Mouse (Mus musculus): ENCODE results near the gene Arhgap45. TPM values are rescaled to one million over a fixed set of nuclear protein-coding genes. Genes with fewer than 3 reads are reported as not detected.

Gene Arhgap45
- polyA plus RNA-seq, 1 experiment from 2014 or later = 9.1 TPM

DNA sequence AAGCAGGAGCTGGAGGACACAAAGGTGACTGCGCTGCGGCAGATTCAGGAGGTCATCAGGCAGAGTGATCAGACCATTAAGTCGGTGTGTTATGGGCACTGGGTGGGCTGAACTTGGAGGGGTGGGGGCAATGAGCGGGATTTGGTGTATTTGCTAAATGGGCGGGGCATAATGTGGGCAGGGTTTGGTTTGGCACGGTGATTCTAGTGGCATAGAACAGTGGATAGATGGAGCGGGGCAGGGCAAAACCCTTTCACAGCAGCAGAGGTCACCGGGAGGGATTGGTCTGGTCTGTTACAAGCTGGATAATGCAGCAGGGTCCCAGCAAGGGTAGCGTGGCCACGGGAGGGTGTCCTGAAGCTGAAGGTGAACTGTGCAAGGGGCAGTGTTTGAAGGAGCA is 9.0 kb downstream of the Arhgap45 start:
- H3K4me1 ChIP-seq = peaks cover 11% of the 10 kb centered on the region; the same call in 1 of the 2 replicates
- WGBS = 67% methylated on average over 10 of the region's 10 CpGs
- no peak for ATAC-seq (ENCODE audit: insufficient read depth, low FRiP score, low read depth)

DNA sequence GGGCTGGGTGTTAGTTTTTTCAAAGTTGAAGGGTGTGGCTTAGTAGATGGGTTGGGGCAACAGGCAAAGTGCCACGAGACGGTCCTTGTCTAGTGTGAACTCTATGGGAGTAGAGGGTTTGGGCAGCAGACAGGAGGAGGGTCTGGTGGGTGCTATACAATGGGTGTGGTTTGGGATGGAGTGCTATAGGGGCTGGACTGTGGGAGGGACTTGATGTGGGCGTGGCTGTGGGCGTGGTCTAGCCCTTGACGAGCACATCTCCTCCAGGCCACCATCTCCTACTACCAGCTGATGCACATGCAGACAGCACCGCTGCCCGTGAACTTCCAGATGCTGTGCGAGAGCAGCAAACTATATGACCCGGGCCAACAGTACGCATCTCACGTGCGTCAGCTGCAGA is 9.4 kb downstream of the Arhgap45 start:
- Histone ChIP-seq H3K36me3 (no peaks in the 10 kb centered on the region), H3K27ac (no peak overlapping the region), H3K27me3 (replicated peaks) (no peaks in the 10 kb centered on the region), H3K4me1 (0 out of 2 replicates have a peak, but pooled peaks cover 8% of the 10 kb centered on the region), H3K9me3 (no peaks in the 10 kb centered on the region), H3K4me3 (replicated peaks) (no peak overlapping the region), H3K9ac (no peak overlapping the region), H3K4me2 (no peak overlapping the region)
- no peak for ATAC-seq (ENCODE audit: insufficient read depth, low FRiP score, low read depth)
- 62% methylated on average over 12 of the region's 12 CpGs for WGBS

More for the DNA sequence above, 9.0 kb downstream of the Arhgap45 start:
- H3K9ac ChIP-seq = no peak overlapping the region
- no peak overlapping the region for H3K4me3 ChIP-seq (replicated peaks)
- no peaks in the 10 kb centered on the region for H3K36me3 ChIP-seq
- H3K9me3 ChIP-seq = no peaks in the 10 kb centered on the region
- H3K27ac ChIP-seq = no peak overlapping the region
- no peak overlapping the region for H3K4me2 ChIP-seq
- no peaks in the 10 kb centered on the region for H3K27me3 ChIP-seq (replicated peaks)

DNA sequence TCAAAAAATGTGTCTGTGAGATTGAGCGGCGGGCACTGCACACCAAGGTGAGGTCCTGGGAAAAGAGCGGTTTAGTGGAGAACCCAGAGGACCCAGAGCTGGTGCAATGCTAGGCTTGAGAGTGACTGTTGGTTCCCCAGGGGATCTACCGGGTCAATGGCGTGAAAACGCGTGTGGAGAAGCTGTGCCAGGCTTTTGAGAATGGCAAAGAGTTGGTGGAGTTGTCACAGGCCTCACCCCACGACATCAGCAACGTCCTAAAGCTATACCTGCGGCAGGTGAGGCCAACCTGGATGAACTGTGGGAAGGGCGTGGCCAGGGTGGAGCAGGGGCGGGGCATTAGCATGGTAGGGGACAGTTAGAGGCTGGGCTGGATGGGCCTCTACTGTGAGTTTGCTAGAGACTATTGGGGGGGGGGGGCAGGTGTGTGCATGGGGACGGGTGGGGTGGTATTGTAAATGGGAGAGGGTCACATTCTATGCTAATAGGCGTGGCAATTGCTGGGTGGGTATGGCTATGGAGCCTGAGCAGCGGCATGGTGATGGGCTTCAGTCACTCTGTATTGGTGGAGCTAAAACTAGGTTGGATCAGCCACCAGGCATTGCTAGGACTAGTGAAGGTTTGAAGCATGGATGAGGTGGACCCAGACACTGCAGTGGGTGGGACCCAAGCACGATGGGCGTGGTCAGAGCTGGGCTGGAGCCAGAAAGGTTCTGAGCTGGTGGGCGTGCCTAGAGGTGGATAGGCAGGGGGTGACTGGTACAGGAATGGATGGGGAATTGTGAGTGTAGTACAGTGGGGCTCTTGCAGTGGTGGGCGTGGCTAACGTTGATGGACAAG is 11.4 kb downstream of the Arhgap45 start:
- no peak overlapping the region for H3K9ac ChIP-seq
- H3K27me3 ChIP-seq (replicated peaks) = no peaks in the 10 kb centered on the region
- no peak overlapping the region for H3K4me3 ChIP-seq (replicated peaks)
- ATAC-seq (ENCODE audit: insufficient read depth, low FRiP score, low read depth) = 0 out of 2 replicates have a peak, but pooled peaks have one; percentile 34
- H3K4me2 ChIP-seq = no peak overlapping the region
- H3K9me3 ChIP-seq = no peaks in the 10 kb centered on the region
- 71% methylated on average over 20 of the region's 20 CpGs for WGBS
- no peaks in the 10 kb centered on the region for H3K36me3 ChIP-seq
- H3K4me1 ChIP-seq = peaks cover 14% of the 10 kb centered on the region
- H3K27ac ChIP-seq = no peak overlapping the region

DNA sequence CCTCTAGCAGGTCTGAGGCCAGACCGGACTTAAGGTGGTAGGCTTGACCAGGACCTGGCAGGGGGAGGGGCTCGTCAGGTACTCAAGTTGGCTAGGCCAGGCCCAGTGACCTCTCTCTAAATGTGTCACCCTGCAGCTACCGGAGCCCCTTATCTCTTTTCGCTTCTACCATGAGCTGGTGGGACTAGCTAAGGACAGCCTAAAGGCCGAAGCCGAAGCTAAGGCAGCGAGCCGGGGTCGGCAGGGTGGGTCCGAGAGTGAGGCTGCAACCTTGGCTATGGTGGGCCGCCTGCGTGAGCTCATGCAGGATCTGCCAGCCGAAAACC is 12.0 kb downstream of the Arhgap45 start:
- Histone ChIP-seq H3K27ac (no peak overlapping the region), H3K9me3 (no peaks in the 10 kb centered on the region), H3K27me3 (replicated peaks) (no peaks in the 10 kb centered on the region), H3K36me3 (no peaks in the 10 kb centered on the region), H3K4me2 (no peak overlapping the region), H3K9ac (no peak overlapping the region), H3K4me3 (replicated peaks) (no peak overlapping the region), H3K4me1 (peaks cover 19% of the 10 kb centered on the region)
- WGBS = 93% methylated on average over 13 of the region's 13 CpGs
- no peak for ATAC-seq (ENCODE audit: insufficient read depth, low FRiP score, low read depth)

DNA sequence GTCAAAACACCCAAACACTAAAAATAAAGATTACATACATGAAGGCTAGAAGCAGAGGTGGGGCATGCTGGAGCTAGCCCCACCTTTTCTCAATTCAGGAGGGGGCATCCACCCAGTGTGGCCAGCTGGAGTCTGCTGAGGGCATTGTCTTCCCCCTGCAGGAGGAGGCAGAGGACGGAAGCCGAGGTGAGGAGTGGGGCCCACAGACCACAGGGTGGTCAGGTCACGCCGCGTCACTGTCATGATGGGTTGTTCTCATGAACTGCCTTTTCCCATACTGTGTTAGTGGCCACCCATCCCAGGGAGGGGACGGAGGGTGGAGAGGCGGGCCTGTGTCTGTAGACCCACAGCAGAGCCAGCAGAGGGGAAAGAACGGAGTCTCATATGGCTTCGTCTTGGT is 13.7 kb downstream of the Arhgap45 start:
- H3K27ac ChIP-seq = no peak overlapping the region
- ATAC-seq (ENCODE audit: insufficient read depth, low FRiP score, low read depth) = no peak
- no peaks in the 10 kb centered on the region for H3K9me3 ChIP-seq
- H3K4me3 ChIP-seq (replicated peaks) = no peak overlapping the region
- H3K36me3 ChIP-seq = peaks cover under 1% of the 10 kb centered on the region; the same call in 1 of the 2 replicates
- H3K9ac ChIP-seq = no peak overlapping the region
- no peak overlapping the region for H3K4me2 ChIP-seq
- peaks cover 23% of the 10 kb centered on the region for H3K4me1 ChIP-seq
- WGBS = 88% methylated on average over 7 of the region's 9 CpGs
- no peaks in the 10 kb centered on the region for H3K27me3 ChIP-seq (replicated peaks)

DNA sequence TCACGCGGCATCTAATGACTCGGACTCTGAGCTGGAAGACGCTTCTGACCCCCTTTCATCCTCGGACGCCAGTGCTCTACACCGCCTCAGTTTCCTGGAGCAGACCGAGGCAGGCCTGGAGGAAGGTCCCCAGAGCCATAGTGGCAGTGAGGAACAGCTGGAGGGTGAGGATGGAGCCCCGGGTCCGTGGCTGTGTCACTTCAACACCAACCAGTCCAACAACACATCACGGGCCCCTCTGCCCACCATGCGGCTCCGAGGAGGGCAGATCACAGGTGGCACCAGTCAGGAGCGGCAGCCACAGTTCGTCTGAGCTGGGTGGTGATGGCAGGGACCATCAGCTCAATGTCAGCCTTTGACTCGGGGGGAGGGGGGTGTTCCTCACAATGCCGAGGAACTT is 14.3 kb downstream of the Arhgap45 start:
- Histone ChIP-seq H3K27ac (no peak overlapping the region), H3K9me3 (no peaks in the 10 kb centered on the region), H3K4me1 (peaks cover 23% of the 10 kb centered on the region), H3K27me3 (replicated peaks) (no peaks in the 10 kb centered on the region), H3K4me2 (no peak overlapping the region), H3K4me3 (replicated peaks) (no peak overlapping the region), H3K36me3 (peaks cover 6% of the 10 kb centered on the region), H3K9ac (no peak overlapping the region)
- ATAC-seq (ENCODE audit: insufficient read depth, low FRiP score, low read depth) = no peak
- 82% methylated on average over 17 of the region's 17 CpGs for WGBS

DNA sequence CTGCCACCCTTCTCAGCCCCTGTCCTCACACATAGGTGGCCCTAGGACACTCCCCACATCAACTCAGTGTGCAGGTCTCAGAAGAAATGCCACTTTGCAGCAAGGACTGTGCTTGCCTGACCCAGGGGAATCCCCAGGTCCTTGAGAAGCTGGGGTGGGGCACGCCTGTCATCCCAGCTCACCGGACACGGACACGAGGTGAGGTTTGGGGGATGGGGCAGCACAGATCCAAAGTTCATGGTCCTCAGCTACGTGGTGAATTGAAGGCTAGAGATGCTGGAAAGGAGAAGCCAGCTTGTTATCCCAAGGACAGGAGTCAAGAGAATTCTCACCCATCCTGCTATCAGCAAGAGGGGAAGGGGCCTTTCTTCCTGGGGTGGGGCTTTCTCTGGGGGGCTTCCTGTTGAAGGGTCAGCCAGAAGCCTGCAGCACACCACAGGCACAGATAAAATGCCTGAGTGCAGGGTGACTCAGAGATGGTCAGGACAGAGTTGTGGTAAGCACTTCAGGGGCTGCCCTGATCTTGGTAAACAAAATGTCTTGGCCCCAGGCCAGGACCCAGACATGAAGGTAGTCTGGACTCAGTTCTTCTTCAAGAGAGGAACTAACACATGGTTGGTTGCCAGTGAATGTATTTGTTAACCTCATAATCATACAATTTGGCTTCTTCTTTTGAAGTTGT is 16.5 kb downstream of the Arhgap45 start:
- no peak overlapping the region for H3K9ac ChIP-seq
- WGBS = 32% methylated on average over 5 of the region's 5 CpGs
- H3K27me3 ChIP-seq (replicated peaks) = no peaks in the 10 kb centered on the region
- H3K9me3 ChIP-seq = no peaks in the 10 kb centered on the region
- no peak overlapping the region for H3K4me3 ChIP-seq (replicated peaks)
- H3K4me2 ChIP-seq = 0 out of 2 replicates have a peak overlapping the region, but pooled peaks have one; percentile 16
- H3K4me1 ChIP-seq = peaks cover 25% of the 10 kb centered on the region
- peak; percentile 38; the same call in 1 of the 2 replicates for ATAC-seq (ENCODE audit: insufficient read depth, low FRiP score, low read depth)
- peak overlapping the region; percentile 86 for H3K27ac ChIP-seq
- H3K36me3 ChIP-seq = peaks cover 28% of the 10 kb centered on the region

DNA sequence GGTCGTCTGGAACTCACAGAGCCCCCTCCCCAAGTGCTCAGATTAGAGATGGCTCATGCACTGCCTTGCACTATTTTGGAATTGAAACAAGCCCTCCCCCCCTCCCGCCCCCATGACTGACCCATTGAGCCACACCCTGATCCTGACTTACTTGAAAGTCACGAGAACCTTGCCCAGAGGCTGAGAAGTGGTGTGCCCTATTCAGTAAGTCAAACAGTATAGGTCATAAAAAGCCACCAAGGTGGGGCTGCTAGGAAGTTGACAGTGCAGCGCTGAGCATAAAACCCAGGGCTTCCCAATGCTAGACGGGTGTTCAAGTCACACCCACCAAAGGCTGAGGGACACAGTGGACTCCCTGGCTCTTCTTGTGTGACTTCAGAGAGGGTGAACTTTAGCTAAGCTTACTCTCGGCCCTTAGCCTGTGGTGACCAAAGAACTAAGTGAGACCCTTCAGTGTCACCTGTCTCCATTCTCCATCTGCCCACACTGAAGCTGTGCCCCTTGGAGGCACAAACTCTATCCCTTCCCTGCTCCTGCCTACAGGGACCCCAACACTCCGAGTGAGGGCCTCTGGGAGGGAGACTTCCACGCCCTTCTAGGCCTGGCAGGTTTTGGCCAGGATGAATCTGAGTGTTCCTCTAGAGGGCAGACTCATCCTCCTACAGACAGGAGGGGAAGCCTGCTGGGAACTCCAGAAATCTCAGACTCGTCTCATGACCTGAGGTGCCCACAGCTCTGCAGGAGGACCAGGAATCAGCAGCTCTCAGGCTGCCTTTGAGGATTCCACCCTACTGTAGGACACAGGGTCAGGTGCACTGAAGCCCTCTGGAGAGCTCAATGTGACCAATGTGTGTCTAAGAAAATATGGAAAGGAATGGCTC is 17.3 kb downstream of the Arhgap45 start:
- H3K4me1 ChIP-seq = peaks cover 33% of the 10 kb centered on the region
- H3K27me3 ChIP-seq (replicated peaks) = no peaks in the 10 kb centered on the region
- no peak overlapping the region for H3K4me2 ChIP-seq
- no peak overlapping the region for H3K4me3 ChIP-seq (replicated peaks)
- H3K27ac ChIP-seq = peak overlapping the region; percentile 86
- WGBS = 25% methylated on average over 9 of the region's 9 CpGs
- peak; percentile 19; the same call in 1 of the 2 replicates for ATAC-seq (ENCODE audit: insufficient read depth, low FRiP score, low read depth)
- no peak overlapping the region for H3K9ac ChIP-seq
- peaks cover 30% of the 10 kb centered on the region for H3K36me3 ChIP-seq
- no peaks in the 10 kb centered on the region for H3K9me3 ChIP-seq

DNA sequence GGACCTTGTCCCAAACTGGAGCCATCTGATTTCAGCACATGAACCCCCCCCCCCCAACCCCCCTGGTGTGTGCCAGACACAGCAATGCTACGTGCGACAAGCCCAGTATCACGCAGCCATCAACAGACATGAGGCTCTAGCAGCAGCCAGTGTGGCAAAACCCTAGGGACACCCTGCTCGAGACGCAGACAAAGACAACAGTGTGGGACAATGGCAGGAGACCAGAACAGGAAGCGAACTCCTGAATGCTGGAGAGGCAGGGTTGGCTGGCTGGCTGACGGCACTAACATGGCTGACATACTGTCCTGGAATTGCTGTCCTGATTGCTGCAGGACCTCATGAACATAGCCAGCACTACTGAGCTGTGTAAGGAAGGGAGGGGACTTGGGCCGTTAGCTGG is 18.7 kb downstream of the Arhgap45 start:
- Histone ChIP-seq H3K4me1 (peaks cover 34% of the 10 kb centered on the region), H3K9ac (no peak overlapping the region), H3K4me2 (no peak overlapping the region), H3K36me3 (peaks cover 30% of the 10 kb centered on the region), H3K9me3 (no peaks in the 10 kb centered on the region), H3K4me3 (replicated peaks) (no peak overlapping the region), H3K27me3 (replicated peaks) (no peaks in the 10 kb centered on the region), H3K27ac (peak overlapping the region; percentile 16; the same call in 1 of the 2 replicates)
- ATAC-seq (ENCODE audit: insufficient read depth, low FRiP score, low read depth) = no peak
- WGBS = 88% methylated on average over 8 of the region's 8 CpGs

DNA sequence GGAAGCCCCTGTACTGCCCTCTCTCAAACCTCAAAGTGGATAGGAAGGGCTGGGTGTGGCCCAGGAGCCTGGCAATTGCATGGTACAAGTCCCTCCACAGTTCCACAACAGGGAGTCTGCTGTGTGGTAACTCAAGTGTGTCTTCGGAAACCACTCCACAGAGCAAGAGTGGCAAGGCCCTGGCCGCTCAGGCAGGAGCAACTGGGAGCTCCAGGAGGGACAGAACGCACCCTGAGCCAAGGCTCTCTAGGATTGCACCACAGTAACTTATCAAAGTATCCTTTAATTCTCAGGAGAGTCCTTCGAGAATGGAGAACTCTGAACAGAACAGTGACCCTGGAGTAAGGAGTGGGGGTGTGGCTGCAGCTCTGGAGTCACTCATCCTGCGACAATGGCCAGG is 19.2 kb downstream of the Arhgap45 start:
- Histone ChIP-seq H3K4me1 (peaks cover 34% of the 10 kb centered on the region), H3K27ac (peak overlapping the region; percentile 16; the same call in 1 of the 2 replicates), H3K27me3 (replicated peaks) (no peaks in the 10 kb centered on the region), H3K9me3 (no peaks in the 10 kb centered on the region), H3K4me3 (replicated peaks) (no peak overlapping the region), H3K4me2 (no peak overlapping the region), H3K9ac (no peak overlapping the region), H3K36me3 (peaks cover 30% of the 10 kb centered on the region)
- ATAC-seq (ENCODE audit: insufficient read depth, low FRiP score, low read depth) = no peak
- 92% methylated on average over 5 of the region's 5 CpGs for WGBS

DNA sequence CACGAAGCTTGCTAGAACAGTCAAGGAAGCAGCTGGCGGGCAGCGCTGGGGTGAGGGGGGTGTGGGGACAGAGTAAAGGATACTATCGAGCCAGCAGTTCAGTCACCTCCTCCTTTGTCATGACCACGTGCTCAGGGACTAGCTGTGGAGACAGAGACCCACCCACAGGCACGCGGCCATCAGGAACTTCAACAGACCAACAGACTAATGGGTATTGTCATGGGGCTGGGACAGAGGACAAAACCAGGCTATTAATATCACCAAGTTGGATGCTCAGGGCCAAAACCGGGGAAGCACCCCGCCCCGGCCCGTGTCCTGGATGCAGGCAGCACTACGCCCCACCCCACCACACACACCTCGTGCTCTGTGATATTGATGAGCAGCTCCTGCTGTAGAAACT is 20.4 kb downstream of the Arhgap45 start:
- H3K36me3 ChIP-seq = peaks cover 30% of the 10 kb centered on the region
- H3K9ac ChIP-seq = no peak overlapping the region
- no peak overlapping the region for H3K4me2 ChIP-seq
- 90% methylated on average over 13 of the region's 13 CpGs for WGBS
- no peak overlapping the region for H3K4me3 ChIP-seq (replicated peaks)
- no peak overlapping the region for H3K27ac ChIP-seq
- no peaks in the 10 kb centered on the region for H3K9me3 ChIP-seq
- no peaks in the 10 kb centered on the region for H3K27me3 ChIP-seq (replicated peaks)
- H3K4me1 ChIP-seq = peaks cover 34% of the 10 kb centered on the region
- no peak for ATAC-seq (ENCODE audit: insufficient read depth, low FRiP score, low read depth)

Measured in stomach, embryonic 15.5 days (tissue).